Mouse (Mus musculus) CH12.LX (cell line): ENCODE measurements around the gene Trarg1.

ENCODE experiments used
- CTCF ChIP-seq, 2 experiments: IDR thresholded peaks in 1 of 2; conservative IDR thresholded peaks in 1 of 2; 2 replicates each; pipeline ENCODE4 v1.5.1; 2011 to 2012; ENCODE audit warnings: low read depth in 2 of 2, low read length in 2 of 2, improper control_type of control experiment in 1 of 2, inconsistent platforms in 1 of 2, mild to moderate bottlenecking in 1 of 2, moderate library complexity in 1 of 2
- ELF1 ChIP-seq: IDR thresholded peaks from 2 replicates; pipeline ENCODE4 v1.6.1; 2014; ENCODE audit warnings: low read depth, mild to moderate bottlenecking, inconsistent platforms, low read length, improper control_type of control experiment
- MAFK ChIP-seq: IDR thresholded peaks from 2 replicates; pipeline ENCODE4 v1.6.1; 2011; ENCODE audit warnings: low read length, improper control_type of control experiment; ENCODE audit not compliant: insufficient replicate concordance
- MEF2A ChIP-seq: IDR thresholded peaks from 2 replicates; pipeline ENCODE4 v1.6.1; 2014; ENCODE audit warnings: low read depth, mild to moderate bottlenecking, inconsistent platforms, low read length, improper control_type of control experiment, borderline replicate concordance
- MXI1 ChIP-seq: IDR thresholded peaks from 2 replicates; pipeline ENCODE4 v1.6.1; 2011; ENCODE audit warnings: mild to moderate bottlenecking, low read depth, low read length, improper control_type of control experiment
- NELFE ChIP-seq: IDR thresholded peaks from 2 replicates; pipeline ENCODE4 v1.6.1; 2011; ENCODE audit warnings: low read depth, low read length, improper control_type of control experiment
- POLR2A ChIP-seq: IDR thresholded peaks from 2 replicates; pipeline ENCODE4 v1.6.1; 2011; ENCODE audit warnings: low read depth, mild to moderate bottlenecking, improper control_type of control experiment, low read length
- UBTF ChIP-seq: IDR thresholded peaks from 2 replicates; pipeline ENCODE4 v1.6.1; 2012; ENCODE audit warnings: low read depth, mild to moderate bottlenecking, inconsistent platforms, low read length, improper control_type of control experiment, moderate library complexity
- USF1 ChIP-seq: IDR thresholded peaks from 2 replicates; pipeline ENCODE4 v1.6.1; 2014; ENCODE audit warnings: low read depth, mild to moderate bottlenecking, inconsistent platforms, low read length, improper control_type of control experiment
- ZC3H11A ChIP-seq: IDR thresholded peaks from 2 replicates; pipeline ENCODE4 v1.6.1; 2012; ENCODE audit warnings: low read depth, mild to moderate bottlenecking, inconsistent platforms, low read length, improper control_type of control experiment

- TF ChIP-seq POLR2A (no peak), ZC3H11A (no peak), CTCF (conservative IDR thresholded peaks at IDR 0.05 in 1 of 2, IDR thresholded peaks at IDR 0.05 in 1 of 2; ENCODE audit: low read depth in 2 of 2, low read length in 2 of 2) (no peak), MAFK (no peak), MXI1 (no peak), ELF1 (no peak), USF1 (no peak), UBTF (no peak), MEF2A (no peak), NELFE (no peak)
Observed at GRCm38 (mm10) chr11:76742511-76742910, 62.9 kb downstream of the Trarg1 start.
